7 mouse cellular contexts compared by ENCODE assay signal in genomic region chr11:77896820-77897805, GRCm38 (mm10). TPM values are rescaled to one million over a fixed set of nuclear protein-coding genes. Genes with fewer than 3 reads are reported as not detected.
DNase-seq lines count a peak whose midpoint lies in the region; ATAC-seq and TF ChIP-seq lines count a peak whose summit lies in the region.

No protein-coding gene starts in this region.

- 18% methylated on average over 23 of the region's 23 CpGs for WGBS in lung, embryonic 14.5 days
- whole genome bisulfite sequencing in embryonic facial prominence, embryonic 10.5 days, result 14% methylated on average over 23 of the region's 23 CpGs
- 10% methylated on average over 23 of the region's 23 CpGs for WGBS in hindbrain, embryonic 15.5 days
- 24% methylated on average over 23 of the region's 23 CpGs for WGBS in olfactory bulb, adult 2 months
- WGBS in thymus, adult 2 months, result 58% methylated on average over 23 of the region's 23 CpGs

- peaks cover 9% of the 10 kb centered on the region; the same call in 1 of the 2 replicates for H3K27me3 ChIP-seq in lung, embryonic 14.5 days (ENCODE audit: insufficient read depth, low read length)
- H3K27me3 ChIP-seq in embryonic facial prominence, embryonic 10.5 days (replicated peaks; ENCODE audit: low read depth, poor library complexity, severe bottlenecking), result peaks cover 98% of the 10 kb centered on the region
- H3K27me3 ChIP-seq in hindbrain, embryonic 15.5 days, result 0 out of 2 replicates have a peak, but pooled peaks cover 3% of the 10 kb centered on the region
- no peaks in the 10 kb centered on the region; the same call in 1 of the 2 replicates for H3K27me3 ChIP-seq in thymus, adult 2 months (ENCODE audit: control insufficient read depth, insufficient read depth, low read length)

- peak overlapping the region; percentile 39 for H3K4me2 ChIP-seq in lung, embryonic 14.5 days
- H3K4me2 ChIP-seq in hindbrain, embryonic 15.5 days, result peak overlapping the region; percentile 44

- no peak overlapping the region for H3K4me3 ChIP-seq in lung, embryonic 14.5 days (ENCODE audit: low read depth, low read length)
- peak overlapping the region; percentile 42 for H3K4me3 ChIP-seq in embryonic facial prominence, embryonic 10.5 days
- H3K4me3 ChIP-seq in hindbrain, embryonic 15.5 days, result 0 out of 2 replicates have a peak overlapping the region, but pooled peaks have one; percentile 9
- peak overlapping the region; percentile 12 for H3K4me3 ChIP-seq in olfactory bulb, adult 2 months (ENCODE audit: insufficient read depth, low read depth, low read length)
- H3K4me3 ChIP-seq in thymus, adult 2 months (ENCODE audit: control insufficient read depth, insufficient read depth, low read length), result no peak overlapping the region

- H3K4me1 ChIP-seq in lung, embryonic 14.5 days (ENCODE audit: insufficient read depth), result peaks cover 28% of the 10 kb centered on the region
- peaks cover 62% of the 10 kb centered on the region for H3K4me1 ChIP-seq in embryonic facial prominence, embryonic 10.5 days
- H3K4me1 ChIP-seq in hindbrain, embryonic 15.5 days (replicated peaks), result peaks cover 76% of the 10 kb centered on the region
- peaks cover 36% of the 10 kb centered on the region for H3K4me1 ChIP-seq in olfactory bulb, adult 2 months (ENCODE audit: control insufficient read depth, insufficient read depth, low read length)
- H3K4me1 ChIP-seq in thymus, adult 2 months (replicated peaks; ENCODE audit: control insufficient read depth, insufficient read depth, low read length), result peaks cover 16% of the 10 kb centered on the region; the same call in 1 of the 2 replicates

- H3K9ac ChIP-seq in lung, embryonic 14.5 days, result no peak overlapping the region
- H3K9ac ChIP-seq in hindbrain, embryonic 15.5 days, result peak overlapping the region; percentile 33; the same call in 1 of the 2 replicates

- no peaks in the 10 kb centered on the region for H3K9me3 ChIP-seq in lung, embryonic 14.5 days (ENCODE audit: low read depth, low read length)
- H3K9me3 ChIP-seq in embryonic facial prominence, embryonic 10.5 days, result no peaks in the 10 kb centered on the region
- H3K9me3 ChIP-seq in hindbrain, embryonic 15.5 days, result no peaks in the 10 kb centered on the region

- H3K27ac ChIP-seq in lung, embryonic 14.5 days (ENCODE audit: low read depth), result no peak overlapping the region
- H3K27ac ChIP-seq in embryonic facial prominence, embryonic 10.5 days (replicated peaks), result peak overlapping the region; percentile 45; the same call in 1 of the 2 replicates
- peak overlapping the region; percentile 83 for H3K27ac ChIP-seq in hindbrain, embryonic 15.5 days (replicated peaks)
- peak overlapping the region; percentile 63 for H3K27ac ChIP-seq in olfactory bulb, adult 2 months (ENCODE audit: insufficient read depth, low read depth, low read length)
- no peak overlapping the region for H3K27ac ChIP-seq in thymus, adult 2 months (ENCODE audit: control insufficient read depth, insufficient read depth, low read length)

- TF ChIP-seq POLR2A in olfactory bulb, adult 2 months (IDR thresholded peaks at IDR 0.05; ENCODE audit: insufficient read depth, low read depth, low read length), result no peak
- no peak for TF ChIP-seq POLR2A in thymus, adult 2 months (IDR thresholded peaks at IDR 0.05; ENCODE audit: control insufficient read depth, extremely low read depth, insufficient read depth, low read length, poor library complexity)

- no peak for TF ChIP-seq CTCF in lung, embryonic 14.5 days (IDR thresholded peaks at IDR 0.05; ENCODE audit: low read depth)
- no peak for TF ChIP-seq CTCF in olfactory bulb, adult 2 months (IDR thresholded peaks at IDR 0.05; ENCODE audit: insufficient read depth, low read depth, low read length)
- no peak for TF ChIP-seq CTCF in thymus, adult 2 months (IDR thresholded peaks at IDR 0.05; ENCODE audit: borderline replicate concordance, control insufficient read depth, extremely low read depth, insufficient read depth, low read length, poor library complexity)

- H3K36me3 ChIP-seq in lung, embryonic 14.5 days (ENCODE audit: insufficient read depth), result no peaks in the 10 kb centered on the region
- H3K36me3 ChIP-seq in embryonic facial prominence, embryonic 10.5 days (replicated peaks), result no peaks in the 10 kb centered on the region
- H3K36me3 ChIP-seq in hindbrain, embryonic 15.5 days, result no peaks in the 10 kb centered on the region
- H3K36me3 ChIP-seq in thymus, adult 2 months (ENCODE audit: control insufficient read depth, insufficient read depth, low read length), result no peaks in the 10 kb centered on the region

- no peak for DNase-seq in lung, embryonic 14.5 days
- DNase-seq in lung, postnatal 36 days, result no peak
- DNase-seq in embryonic facial prominence, embryonic 10.5 days (ENCODE audit: low spot score), result peak; percentile 49
- DNase-seq in adipocyte (ENCODE audit: low spot score), result no peak
- DNase-seq in thymus, adult 2 months, result no peak

- ATAC-seq in lung, embryonic 14.5 days (ENCODE audit: insufficient read depth), result no peak
- ATAC-seq in hindbrain, embryonic 15.5 days (ENCODE audit: low FRiP score, low read depth), result no peak

RNA-seq across cellular contexts. Expression of gene Pipox, which starts 3.2 kb away (rescaled TPM):
- polyA plus RNA-seq in lung, embryonic 14.5 days (2014; fragmentation: Nextera tagmentation; extraction: Ambion mirVana), result 0.88 and 1.6 TPM in 2 replicates
- polyA plus RNA-seq in embryonic facial prominence, embryonic 10.5 days (2016; fragmentation: Nextera tagmentation; extraction: Ambion mirVana), result 2.1 and 2.7 TPM in 2 replicates
- polyA plus RNA-seq in hindbrain, embryonic 15.5 days (2015; fragmentation: Nextera tagmentation; extraction: Ambion mirVana), result 5.1 and 5.6 TPM in 2 replicates
- not detected in 2 replicates for polyA plus RNA-seq in olfactory bulb, adult 2 months (2012; ENCODE audit: insufficient read depth, insufficient read length, low replicate concordance, missing spikeins)
- polyA plus RNA-seq in thymus, adult 2 months (2012; rRNA removed), result 5.1 and 6.5 TPM in 2 replicates

RNA-seq across cellular contexts. Expression of gene Sez6, which starts 33.5 kb away (rescaled TPM):
- 0.05 and 0.22 TPM in 2 replicates for polyA plus RNA-seq in lung, embryonic 14.5 days (2014; fragmentation: Nextera tagmentation; extraction: Ambion mirVana)
- polyA plus RNA-seq in embryonic facial prominence, embryonic 10.5 days (2016; fragmentation: Nextera tagmentation; extraction: Ambion mirVana), result 2.3 and 2.5 TPM in 2 replicates
- 123 and 151 TPM in 2 replicates for polyA plus RNA-seq in hindbrain, embryonic 15.5 days (2015; fragmentation: Nextera tagmentation; extraction: Ambion mirVana)
- polyA plus RNA-seq in olfactory bulb, adult 2 months (2012; ENCODE audit: insufficient read depth, insufficient read length, low replicate concordance, missing spikeins), result 109 TPM in 1 of 2 replicates, not detected in the other
- 1.1 TPM in 2 replicates for polyA plus RNA-seq in thymus, adult 2 months (2012; rRNA removed)

Comparison
In these comparisons a context has a peak if more than half of its experiments do, and no peak if none do; other contexts are left out.
1. H3K27ac ChIP-seq: peak in embryonic facial prominence, embryonic 10.5 days (single experiment), hindbrain, embryonic 15.5 days (single experiment) and olfactory bulb, adult 2 months (single experiment); none in lung, embryonic 14.5 days (single experiment) and thymus, adult 2 months (single experiment).
2. H3K4me3 ChIP-seq: peak in embryonic facial prominence, embryonic 10.5 days (single experiment), hindbrain, embryonic 15.5 days (single experiment) and olfactory bulb, adult 2 months (single experiment); none in lung, embryonic 14.5 days (single experiment) and thymus, adult 2 months (single experiment).
3. RNA of gene Sez6, which starts 33.5 kb away (polyA plus RNA-seq): 123 to 151 TPM in hindbrain, embryonic 15.5 days and 109 TPM in olfactory bulb, adult 2 months; 2.3 to 2.5 TPM in embryonic facial prominence, embryonic 10.5 days, 1.1 TPM in thymus, adult 2 months and 0.05 to 0.22 TPM in lung, embryonic 14.5 days; every median in the first group is over 10 times any median in the second.